Mouse (Mus musculus) heart, adult 2 months (tissue): Measurements from ENCODE around the gene Kcnj5.

Source experiments
- CTCF ChIP-seq: fragments of 200-600 bp; IDR thresholded peaks from 2 replicates; pipeline ENCODE4 v1.8.1; 2022; ENCODE audit warnings: antibody characterized with exemption, mild to moderate bottlenecking, moderate library complexity
- EP300 ChIP-seq: fragments of 200-500 bp; IDR thresholded peaks from 2 replicates; pipeline ENCODE4 v1.6.1; 2011; ENCODE audit warnings: low read depth, low read length, control low read depth; ENCODE audit not compliant: insufficient read depth

- TF ChIP-seq CTCF = no peak
- no peak for TF ChIP-seq EP300
Observed at GRCm38 (mm10) chr9:32295061-32295800, 48.9 kb downstream of the Kcnj5 start.
